Mouse (Mus musculus) testis, adult 2 months (tissue): ENCODE results near the gene Ucp1.

Source experiments
- CTCF ChIP-seq: fragments of 200-500 bp; IDR thresholded peaks from 2 replicates; pipeline ENCODE4 v1.5.1; 2012; ENCODE audit warnings: low read depth, mild to moderate bottlenecking, inconsistent platforms, low read length, moderate library complexity; ENCODE audit not compliant: control insufficient read depth, insufficient read depth, insufficient replicate concordance
- POLR2A ChIP-seq: fragments of 200-500 bp; IDR thresholded peaks from 2 replicates; pipeline ENCODE4 v1.6.1; 2012; ENCODE audit warnings: low read depth, mild to moderate bottlenecking, inconsistent platforms, low read length, moderate library complexity; ENCODE audit not compliant: control insufficient read depth

GRCm38 (mm10) chr8:83309836-83310235, 19.7 kb downstream of the Ucp1 start:
- TF ChIP-seq CTCF (no peak), POLR2A (no peak)
